Mouse (Mus musculus) lung, adult 10 weeks (tissue): Measurements from ENCODE around the gene Pou2af1. TPM values are rescaled to one million over a fixed set of nuclear protein-coding genes. Genes with fewer than 3 reads are reported as not detected.

Experiments
- polyA plus RNA-seq: library from polyadenylated mRNA; stranded (reverse); fragments of 350-450 nt; fragmentation: Illumina TruSeq; extraction: RNeasy Lipid Tissue Mini Kit (QIAGEN cat#74804); gene quantifications from one replicate; pipeline ENCODE4 v1.2.3, GENCODE M21; 2014; ENCODE audit warnings: low read depth, low replicate concordance; ENCODE audit not compliant: insufficient read depth

Gene Pou2af1
- 11.3 TPM for polyA plus RNA-seq

GRCm38 (mm10) chr9:51213023-51213728 is at the start of gene Pou2af1:
TSS of gene Pou2af1 (plus strand) at chr9:51213708.

DNA sequence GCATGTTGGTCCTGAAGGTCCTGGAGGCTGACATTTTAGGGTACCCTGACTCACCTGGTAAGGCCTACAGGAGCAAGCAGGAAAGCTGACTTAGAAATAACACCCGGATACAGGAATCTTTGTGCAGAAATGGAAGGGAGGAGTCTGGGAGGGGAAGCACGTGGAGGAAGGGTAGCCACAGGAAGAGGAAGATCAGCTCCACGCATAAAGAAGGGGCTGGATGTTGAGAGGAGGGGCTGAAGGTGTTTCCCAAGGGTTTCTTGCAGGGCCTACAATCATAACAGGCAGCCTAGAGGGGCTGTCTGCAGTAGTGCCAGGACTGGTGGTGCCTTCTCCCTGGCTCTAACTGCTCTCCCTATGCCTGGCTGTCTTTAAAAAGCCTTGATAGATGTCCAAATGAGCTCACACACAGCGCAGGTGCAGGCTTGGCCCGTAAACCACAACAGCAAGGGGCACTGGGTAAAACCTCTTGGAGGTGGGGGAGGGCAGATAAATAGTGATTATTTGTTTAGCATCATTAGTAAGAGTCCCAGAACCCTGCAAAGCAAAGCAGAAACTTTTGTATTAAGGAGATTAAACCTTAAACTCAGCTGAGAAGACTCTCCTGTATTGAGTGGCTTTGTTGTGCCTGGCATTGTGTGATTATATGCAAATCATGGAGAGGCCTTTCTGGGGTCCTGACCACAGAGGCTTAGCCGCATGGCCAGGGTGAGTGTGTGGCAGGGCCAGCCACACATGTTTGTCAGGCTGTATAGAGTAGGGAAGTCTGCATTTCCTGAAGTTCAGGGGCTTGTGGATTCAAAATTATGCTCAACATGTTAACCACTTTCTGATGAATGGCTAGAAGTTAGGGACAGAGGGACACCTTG is 48.0 kb upstream of the Pou2af1 start, which contains the start of gene Gm32742:
Gene Gm32742, minus strand, starts transcription at position 206 of the 869 bp plus-strand sequence.

GRCm38 (mm10) chr9:51278500-51279381 is 65.2 kb downstream of the Pou2af1 start, which contains the start of gene Colca2:
TSS of gene Colca2 (minus strand) at chr9:51278569.

Other genes with a start within 250 kb of the Pou2af1 start
- gene Sik2, start 204.6 kb upstream of the Pou2af1 start, polyA plus RNA-seq = 4.0 TPM
- 0.62 TPM for gene Btg4, start 152.8 kb upstream of the Pou2af1 start, polyA plus RNA-seq
- 5.0 TPM for gene Layn, start 136.6 kb upstream of the Pou2af1 start, polyA plus RNA-seq
- gene 4833427G06Rik, start 111.6 kb upstream of the Pou2af1 start, polyA plus RNA-seq = 11.7 TPM
- 0.09 TPM for gene Gm32742, start 48.2 kb upstream of the Pou2af1 start, polyA plus RNA-seq
- gene Colca2, start 64.9 kb downstream of the Pou2af1 start, polyA plus RNA-seq = 4.1 TPM
- 0.31 TPM for gene 1810046K07Rik, start 115.2 kb downstream of the Pou2af1 start, polyA plus RNA-seq